Mouse (Mus musculus) lung, postnatal 0 days (tissue): ENCODE data around the gene Tmprss6.

ENCODE experiments used
- CTCF ChIP-seq: IDR thresholded peaks from 2 replicates; pipeline ENCODE4 v1.5.1; 2016; ENCODE audit warnings: antibody characterized with exemption, mild to moderate bottlenecking
- EP300 ChIP-seq: IDR thresholded peaks from 2 replicates; pipeline ENCODE4 v1.6.1; 2016; ENCODE audit warnings: antibody characterized with exemption, mild to moderate bottlenecking, control low read depth

GRCm38 (mm10) chr15:78438973-78439372 lies 29.5 kb downstream of the Tmprss6 start:
- TF ChIP-seq CTCF, result no peak
- no peak for TF ChIP-seq EP300
